ENCODE assay signal across 9 mouse cellular contexts in the genomic region with DNA sequence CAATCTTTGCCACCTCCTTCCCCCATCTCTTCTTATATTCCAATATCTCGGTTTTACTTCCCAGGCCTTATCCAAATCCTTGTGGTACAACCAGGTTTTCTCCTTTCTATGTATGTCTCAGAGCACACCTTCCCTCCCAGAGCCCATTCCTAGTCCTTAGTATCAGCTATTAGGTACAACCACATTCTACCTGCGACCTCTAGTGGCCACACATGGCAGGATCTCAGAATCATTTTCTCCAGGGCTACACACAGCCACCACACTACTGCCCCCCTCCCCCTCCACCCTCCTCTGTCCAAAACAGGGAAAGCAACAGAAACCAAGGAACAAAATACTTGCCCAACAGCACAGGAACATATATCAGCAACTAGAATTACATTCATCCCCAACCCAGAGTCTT.
DNase-seq lines count a peak whose midpoint lies in the region; ATAC-seq lines count a peak whose summit lies in the region.
"Had no signal": no experiment of that assay in that cellular context is flagged by ENCODE, and none has a peak within 500 bp of the region (broad histone marks: within the 10 kb centered on the region; RNA-seq: fewer than 3 reads in every experiment).

No protein-coding gene starts in this region.

- 14% methylated on average over 2 of the region's 2 CpGs for WGBS in midbrain, embryonic 14.5 days

- no peak overlapping the region for H3K9ac ChIP-seq in midbrain, embryonic 14.5 days (replicated peaks; ENCODE audit: low read length)
- H3K9ac ChIP-seq: stomach, embryonic 15.5 days had no signal

- H3K9me3 ChIP-seq in midbrain, embryonic 14.5 days (ENCODE audit: control insufficient read depth, low read length) = no peaks in the 10 kb centered on the region
- H3K9me3 ChIP-seq: stomach, embryonic 15.5 days had no signal

- H3K4me3 ChIP-seq in midbrain, embryonic 14.5 days (replicated peaks; ENCODE audit: low read depth, low read length) = no peak overlapping the region
- H3K4me3 ChIP-seq: stomach, embryonic 15.5 days had no signal

- ATAC-seq in frontal cortex, adult (ENCODE audit: low TSS enrichment) = peak; percentile 86
- peak; percentile 82 to 87 for ATAC-seq in hematopoietic stem cell, adult 5-6 weeks (replicated peaks in 1 of 2; ENCODE audit: insufficient read depth in 1 of 2, low FRiP score in 2 of 2, low TSS enrichment in 1 of 2, low read depth in 1 of 2, poor library complexity in 2 of 2, severe bottlenecking in 2 of 2)
- ATAC-seq in midbrain, embryonic 14.5 days (ENCODE audit: low FRiP score, low TSS enrichment) = peak; percentile 74
- ATAC-seq in inflammation-experienced regulatory T-cells, adult 6 months = no peak

- no peaks in the 10 kb centered on the region for H3K27me3 ChIP-seq in midbrain, embryonic 14.5 days (ENCODE audit: control insufficient read depth, insufficient read depth, low read length)
- H3K27me3 ChIP-seq: stomach, embryonic 15.5 days had no signal

- H3K4me2 ChIP-seq in midbrain, embryonic 14.5 days (ENCODE audit: low read length) = no peak overlapping the region
- H3K4me2 ChIP-seq: stomach, embryonic 15.5 days had no signal

- H3K4me1 ChIP-seq in midbrain, embryonic 14.5 days (ENCODE audit: control insufficient read depth, insufficient read depth, low read length) = no peaks in the 10 kb centered on the region
- H3K4me1 ChIP-seq: stomach, embryonic 15.5 days had no signal

- no peak for DNase-seq in frontal cortex, postnatal 25 days (ENCODE audit: low spot score in 2 of 2)
- DNase-seq in 3T3-L1 (ENCODE audit: low read depth, low spot score) = peak; percentile 57
- DNase-seq in adrenal gland, postnatal 36 days = peak; percentile 41 to 59
- peak; percentile 16 to 37 for DNase-seq in left cerebral cortex, adult 18-20 months (ENCODE audit: low spot score in 2 of 2)
- DNase-seq in midbrain, embryonic 14.5 days = peak; percentile 63

- no peaks in the 10 kb centered on the region for H3K36me3 ChIP-seq in midbrain, embryonic 14.5 days (ENCODE audit: control insufficient read depth, insufficient read depth, low read length)
- H3K36me3 ChIP-seq: stomach, embryonic 15.5 days had no signal

- no peak overlapping the region for H3K27ac ChIP-seq in midbrain, embryonic 14.5 days (replicated peaks; ENCODE audit: low read depth, low read length)
- H3K27ac ChIP-seq: stomach, embryonic 15.5 days had no signal

Comparison
In these comparisons a context has a peak if more than half of its experiments do, and no peak if none do; other contexts are left out.
1. DNase-seq: peak in 3T3-L1 (single experiment), adrenal gland, postnatal 36 days (2 of 2), left cerebral cortex, adult 18-20 months (2 of 2) and midbrain, embryonic 14.5 days (single experiment); none in frontal cortex, postnatal 25 days (0 of 2).